Mouse (Mus musculus) liver, postnatal 0 days (tissue): ENCODE results near the gene Myl3. TPM values are rescaled to one million over a fixed set of nuclear protein-coding genes. Genes with fewer than 3 reads are reported as not detected.

Experiments used
- ATAC-seq: fragments of 200-750 bp; cut with Nextera tagmentation; 2 replicates; pipeline ENCODE4 v1.8.0; 2017; ENCODE audit warnings: mild to moderate bottlenecking, moderate library complexity
- DNase-seq: peaks from one replicate; pipeline ENCODE4 v3.0.0-alpha.2; 2016
- H3K27ac ChIP-seq: fragments of 300-500 bp; sonication (generic); 2 replicates; pipeline ENCODE4 v1.5.1; 2014; ENCODE audit warnings: antibody characterized with exemption, moderate library complexity, mild to moderate bottlenecking, low read depth
- H3K27me3 ChIP-seq: fragments of 300-500 bp; sonication (generic); 2 replicates; pipeline ENCODE4 v1.6.1; 2014; ENCODE audit warnings: low read length, control low read depth, mixed read lengths; ENCODE audit not compliant: insufficient read depth
- H3K36me3 ChIP-seq: fragments of 300-500 bp; sonication (generic); replicated peaks from 2 replicates; pipeline ENCODE4 v1.6.1; 2014; ENCODE audit warnings: mild to moderate bottlenecking, control low read depth, low read length, moderate library complexity, mixed read lengths; ENCODE audit not compliant: insufficient read depth
- H3K4me1 ChIP-seq: fragments of 300-500 bp; sonication (generic); 2 replicates; pipeline ENCODE4 v1.6.1; 2014; ENCODE audit warnings: antibody characterized with exemption, mild to moderate bottlenecking, control low read depth; ENCODE audit not compliant: insufficient read depth
- H3K4me2 ChIP-seq: fragments of 300-500 bp; sonication (generic); 2 replicates; pipeline ENCODE4 v1.6.1; 2014; ENCODE audit warnings: low read depth, mild to moderate bottlenecking, low read length, moderate library complexity, mixed read lengths
- H3K4me3 ChIP-seq: fragments of 300-500 bp; sonication (generic); 2 replicates; pipeline ENCODE4 v1.5.1; 2014; ENCODE audit warnings: low read depth, low read length
- H3K9ac ChIP-seq: fragments of 300-500 bp; sonication (generic); replicated peaks from 2 replicates; pipeline ENCODE4 v1.6.1; 2014; ENCODE audit warnings: mild to moderate bottlenecking, moderate library complexity
- H3K9me3 ChIP-seq: fragments of 300-500 bp; sonication (generic); 2 replicates; pipeline ENCODE4 v1.6.1; 2016; ENCODE audit warnings: mild to moderate bottlenecking, control low read depth, low read length, mixed read lengths
- CTCF ChIP-seq: sonication (generic); IDR thresholded peaks from 2 replicates; pipeline ENCODE4 v1.5.1; 2016; ENCODE audit warnings: antibody characterized with exemption, low read depth
- EP300 ChIP-seq: IDR thresholded peaks from 2 replicates; pipeline ENCODE4 v1.6.1; 2016; ENCODE audit warnings: antibody characterized with exemption, low read depth, mild to moderate bottlenecking
- WGBS: fragments of 180-500 bp; shearing (Covaris S2); extraction: QIAGEN DNeasy Blood & Tissue Kit; methylation state at CpG from one replicate; pipeline ENCODE4 v1.1.7; 2014; ENCODE audit not compliant: insufficient replicate concordance; 5-methylcytosine and 5-hydroxymethylcytosine counted together
- polyA plus RNA-seq: library from polyadenylated mRNA; unstranded; fragments of >200 nt; fragmentation: Nextera tagmentation; extraction: Ambion mirVana; gene quantifications from 2 replicates; pipeline ENCODE4 v1.2.1, GENCODE M21; 2015

Myl3 gene
- polyA plus RNA-seq = 0.52 and 2.0 TPM in 2 replicates

DNA sequence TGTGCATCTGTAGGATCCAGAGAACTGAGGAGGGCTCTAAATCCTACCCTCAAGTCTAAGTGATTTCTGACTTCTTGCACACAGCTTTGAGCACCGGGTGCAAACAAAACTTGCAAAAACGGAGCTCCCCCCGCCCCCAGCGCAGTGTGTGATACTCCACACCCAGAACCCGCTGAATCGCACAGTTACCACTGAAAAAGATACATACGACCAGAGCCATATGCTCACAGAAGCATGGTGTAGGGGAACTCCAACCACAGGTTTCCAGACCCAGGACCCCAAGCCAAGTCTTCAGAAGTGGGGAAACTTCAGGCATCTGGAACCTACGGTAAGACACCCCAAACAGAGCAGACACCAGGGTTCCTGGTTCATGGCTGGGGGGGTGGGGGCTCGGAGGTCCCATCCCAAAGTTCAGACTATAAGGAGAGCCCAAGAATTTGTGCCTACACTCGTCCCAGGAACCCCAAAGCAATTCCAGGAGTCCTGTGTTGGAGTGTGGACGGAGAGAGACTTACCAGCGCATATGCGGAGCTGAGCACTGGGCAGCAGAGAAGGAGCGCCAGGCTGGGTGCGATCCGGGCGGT is at the start of gene Myl3:
Myl3 (plus strand) TSS at position 151 of the 584 bp plus-strand sequence.
- Histone ChIP-seq H3K27me3 (peaks cover 59% of the 10 kb centered on the region), H3K27ac (no peak within 1 kb of the TSS), H3K4me1 (no peaks in the 10 kb centered on the region; the same call in 1 of the 2 replicates), H3K9ac (peak within 1 kb of the TSS; percentile 41; the same call in 1 of the 2 replicates), H3K9me3 (no peaks in the 10 kb centered on the region), H3K36me3 (no peaks in the 10 kb centered on the region), H3K4me3 (peak within 1 kb of the TSS; percentile 51), H3K4me2 (peak within 1 kb of the TSS; percentile 79)
- no peak for DNase-seq
- TF ChIP-seq CTCF (no peak), EP300 (no peak)
- WGBS = 10% methylated on average over 17 of the region's 17 CpGs
- ATAC-seq = no peak; the same call in 1 of the 2 replicates

DNA sequence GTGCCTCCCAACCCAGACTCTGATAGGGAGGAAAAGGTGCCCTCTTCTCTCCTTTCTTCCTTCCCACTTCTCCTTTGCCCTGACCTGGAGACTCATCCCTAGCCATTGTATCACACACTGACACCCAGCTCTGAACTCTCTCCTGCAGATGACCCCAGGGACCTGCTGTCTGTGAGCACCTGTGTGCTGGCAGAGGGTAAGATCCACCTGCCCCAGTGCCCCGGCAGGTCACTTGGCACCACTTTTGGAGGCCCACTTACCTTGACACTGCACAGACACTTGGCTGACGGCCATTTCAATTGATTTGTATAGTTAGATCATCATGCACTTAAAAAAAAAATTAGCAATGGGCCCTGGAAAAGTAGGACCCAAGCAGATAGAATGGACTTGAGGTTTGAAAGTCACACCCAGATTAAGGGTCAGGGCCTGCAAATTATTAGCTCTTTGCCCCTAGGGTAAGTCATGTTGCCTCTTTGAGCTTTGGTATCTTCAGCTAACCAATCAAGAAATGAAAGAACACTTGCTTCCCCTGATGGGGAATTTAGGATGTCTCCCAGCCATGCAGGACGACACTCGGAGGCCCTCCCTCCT is 46.4 kb upstream of the Myl3 start:
- 68% methylated on average over 4 of the region's 4 CpGs for WGBS
- peaks cover 23% of the 10 kb centered on the region for H3K36me3 ChIP-seq
- no peaks in the 10 kb centered on the region for H3K27me3 ChIP-seq
- H3K4me2 ChIP-seq = no peak overlapping the region
- peaks cover 11% of the 10 kb centered on the region for H3K4me1 ChIP-seq
- ATAC-seq = peak; percentile 81
- no peaks in the 10 kb centered on the region for H3K9me3 ChIP-seq
- no peak overlapping the region for H3K9ac ChIP-seq
- TF ChIP-seq CTCF = no peak
- peak; percentile 55; the same call in 1 of the 2 replicates for TF ChIP-seq EP300
- peak; percentile 64 for DNase-seq
- H3K4me3 ChIP-seq = no peak overlapping the region
- no peak overlapping the region for H3K27ac ChIP-seq

DNA sequence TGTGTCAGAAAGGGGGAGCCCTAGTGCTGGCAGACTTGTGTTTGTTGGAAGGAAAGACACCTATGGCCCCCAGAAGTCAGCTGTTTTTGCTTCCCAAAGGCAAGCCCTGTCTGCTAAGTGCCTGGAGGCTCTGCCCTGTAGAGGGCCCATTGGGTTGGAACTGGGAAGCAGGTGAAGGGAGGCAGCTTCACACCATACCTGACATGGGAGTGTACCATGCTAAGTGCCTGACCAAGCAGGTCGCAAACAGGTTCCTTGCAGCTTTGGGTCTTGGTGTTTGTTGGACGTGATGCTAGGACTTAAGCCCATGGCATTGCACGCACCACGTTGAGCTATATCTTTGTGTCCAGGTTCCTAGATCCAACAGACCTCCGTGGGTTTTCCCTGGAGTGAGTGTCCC is 45.2 kb upstream of the Myl3 start:
- Histone ChIP-seq H3K27me3 (no peaks in the 10 kb centered on the region), H3K4me3 (no peak overlapping the region), H3K4me2 (no peak overlapping the region), H3K9me3 (no peaks in the 10 kb centered on the region), H3K9ac (no peak overlapping the region), H3K36me3 (peaks cover 26% of the 10 kb centered on the region), H3K4me1 (peaks cover 11% of the 10 kb centered on the region), H3K27ac (no peak overlapping the region)
- DNase-seq = no peak
- TF ChIP-seq EP300 (no peak), CTCF (no peak)
- WGBS = 90% methylated on average over 5 of the region's 5 CpGs
- ATAC-seq = no peak

DNA sequence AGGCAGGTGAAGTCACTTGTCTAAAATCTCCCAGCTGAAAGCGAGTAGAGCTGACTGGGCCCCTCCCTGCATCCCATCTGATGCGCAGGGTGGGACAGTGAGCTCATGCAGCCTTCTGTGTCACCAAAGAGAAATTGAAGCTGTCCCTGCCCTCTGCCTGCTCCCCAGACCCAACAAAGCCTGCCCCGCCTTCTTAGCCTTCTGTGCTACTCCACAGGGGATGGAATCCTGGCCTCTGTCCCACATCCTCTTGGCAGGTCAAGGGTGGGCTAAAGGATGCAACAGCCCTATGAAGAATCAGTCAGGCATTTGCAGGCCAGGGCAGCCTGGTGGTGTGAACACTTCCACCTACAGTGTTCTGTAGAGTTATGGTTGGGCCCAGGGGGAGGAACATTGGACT is 44.2 kb upstream of the Myl3 start:
- WGBS = 66% methylated on average over 3 of the region's 3 CpGs

DNA sequence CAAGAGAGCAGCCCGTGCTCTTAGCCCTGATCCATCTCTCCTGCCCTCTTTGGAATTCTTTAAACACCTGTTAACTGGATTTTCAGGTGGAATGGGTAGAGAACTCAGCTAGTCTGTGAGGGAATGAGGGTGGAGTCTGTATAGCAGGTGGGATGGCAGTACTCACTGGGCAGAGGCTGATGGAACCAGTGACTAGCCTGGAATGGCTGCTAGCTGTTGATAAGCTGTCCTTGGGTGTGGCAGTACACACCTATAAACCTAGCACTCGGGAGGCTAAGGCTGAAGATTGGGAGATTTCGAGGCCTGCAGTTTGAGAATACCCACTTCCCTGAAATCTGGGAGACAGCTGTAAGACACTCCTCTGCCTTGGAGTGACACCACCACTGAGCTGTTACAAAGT is 42.1 kb upstream of the Myl3 start:
- H3K27me3 ChIP-seq = no peaks in the 10 kb centered on the region
- peaks cover 27% of the 10 kb centered on the region for H3K4me1 ChIP-seq
- H3K9me3 ChIP-seq = no peaks in the 10 kb centered on the region
- DNase-seq (no peak), ATAC-seq (peak; percentile 84)
- 62% methylated on average over 3 of the region's 3 CpGs for WGBS
- peaks cover 12% of the 10 kb centered on the region; the same call in 1 of the 2 replicates for H3K36me3 ChIP-seq
- no peak overlapping the region for H3K4me2 ChIP-seq
- TF ChIP-seq CTCF = no peak
- TF ChIP-seq EP300 = 0 out of 2 replicates have a peak, but pooled peaks have one; percentile 10
- no peak overlapping the region for H3K4me3 ChIP-seq
- no peak overlapping the region for H3K27ac ChIP-seq
- no peak overlapping the region for H3K9ac ChIP-seq

More for the DNA sequence above, 44.2 kb upstream of the Myl3 start:
- no peaks in the 10 kb centered on the region for H3K9me3 ChIP-seq
- no peak overlapping the region for H3K4me2 ChIP-seq
- no peak overlapping the region for H3K9ac ChIP-seq
- no peaks in the 10 kb centered on the region for H3K27me3 ChIP-seq
- H3K4me3 ChIP-seq = no peak overlapping the region
- H3K27ac ChIP-seq = no peak overlapping the region
- peaks cover 14% of the 10 kb centered on the region for H3K4me1 ChIP-seq
- no peak for TF ChIP-seq EP300
- no peak for TF ChIP-seq CTCF
- ATAC-seq = no peak
- DNase-seq = no peak
- H3K36me3 ChIP-seq = peaks cover 26% of the 10 kb centered on the region

DNA sequence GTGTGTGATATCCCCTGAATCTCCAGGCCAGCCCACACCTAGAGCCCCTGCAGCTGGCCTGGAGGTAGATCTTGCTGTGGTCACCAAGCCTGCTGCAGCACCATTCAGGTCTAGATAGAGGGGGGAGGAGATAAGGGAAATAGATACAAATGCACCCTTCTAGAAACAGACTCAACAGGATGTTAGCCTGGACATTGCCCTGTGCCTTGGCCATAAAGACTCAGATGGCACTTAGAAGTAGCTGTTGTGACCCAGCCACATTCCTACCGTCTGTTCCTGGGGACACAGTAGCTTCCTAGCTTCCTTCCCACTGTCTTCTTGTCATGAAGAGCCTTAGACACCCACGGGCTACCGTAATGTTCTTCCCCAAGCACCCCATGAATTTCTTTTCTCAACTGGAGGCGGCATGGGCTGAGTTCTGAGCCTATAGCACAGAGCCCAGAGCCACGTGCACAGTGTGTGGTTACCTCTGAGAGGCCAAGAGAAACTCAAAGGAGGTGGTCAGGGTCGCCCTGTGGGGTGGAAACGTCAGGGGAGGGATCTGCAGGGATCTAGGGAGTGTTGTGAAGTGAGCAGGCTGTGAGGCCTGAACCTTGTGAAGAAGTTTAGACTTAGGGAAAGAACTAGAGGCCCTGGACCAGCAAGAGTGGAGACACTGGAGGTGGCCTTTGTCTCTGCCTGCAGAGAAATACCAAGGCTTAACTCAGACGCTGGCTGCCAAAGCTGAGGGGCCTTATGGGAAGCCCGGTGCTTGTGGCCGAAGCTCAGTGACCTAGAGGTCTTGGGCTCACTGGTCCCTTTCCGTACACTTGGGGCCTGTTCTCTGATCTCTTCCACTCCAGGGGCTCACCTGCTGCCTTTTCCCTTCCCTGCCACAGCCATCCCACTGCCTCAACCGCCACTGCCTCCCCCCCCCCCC is 40.3 kb upstream of the Myl3 start:
- H3K36me3 ChIP-seq = peaks cover 8% of the 10 kb centered on the region; the same call in 1 of the 2 replicates
- H3K27me3 ChIP-seq = no peaks in the 10 kb centered on the region
- H3K9ac ChIP-seq = no peak overlapping the region
- H3K4me2 ChIP-seq = no peak overlapping the region
- H3K27ac ChIP-seq = no peak overlapping the region
- no peaks in the 10 kb centered on the region for H3K9me3 ChIP-seq
- ATAC-seq = no peak
- TF ChIP-seq EP300 (no peak), CTCF (no peak)
- no peak for DNase-seq
- peaks cover 21% of the 10 kb centered on the region for H3K4me1 ChIP-seq
- no peak overlapping the region for H3K4me3 ChIP-seq
- 85% methylated on average over 12 of the region's 12 CpGs for WGBS
